Mouse (Mus musculus) right cerebral cortex, adult 18-20 months (tissue): ENCODE measurements around the gene Kcnh8.
A peak's percentile ranks its signal among the peaks of the same experiment; 100 is the strongest.

Experiments
- DNase-seq: peaks from one replicate; pipeline ENCODE4 v3.0.0; 2022; ENCODE audit warnings: mixed read lengths

The Kcnh8 gene

GRCm38 (mm10) chr17:52602093-52602780, at the start of gene Kcnh8:
Gene Kcnh8, plus strand, starts transcription at chr17:52602709.
- DNase-seq = peak; percentile 1

GRCm38 (mm10) chr17:52559961-52560720, 42.4 kb upstream of the Kcnh8 start:
- peak; percentile 49 for DNase-seq

- DNase-seq = no peak
Measured at GRCm38 (mm10) chr17:52565467-52566155, 36.9 kb upstream of the Kcnh8 start.

GRCm38 (mm10) chr17:52569584-52570270, 32.8 kb upstream of the Kcnh8 start:
- peak; percentile 2 for DNase-seq

GRCm38 (mm10) chr17:52572229-52572628, 30.3 kb upstream of the Kcnh8 start:
- no peak for DNase-seq

GRCm38 (mm10) chr17:52591503-52592194, 10.9 kb upstream of the Kcnh8 start:
- no peak for DNase-seq

GRCm38 (mm10) chr17:52599141-52599540, 3.4 kb upstream of the Kcnh8 start:
- no peak for DNase-seq

GRCm38 (mm10) chr17:52600882-52601371, 1.6 kb upstream of the Kcnh8 start:
- DNase-seq = peak; percentile 81

GRCm38 (mm10) chr17:52602781-52603170, 267 bp downstream of the Kcnh8 start:
- DNase-seq = no peak

GRCm38 (mm10) chr17:52603411-52603810, 902 bp downstream of the Kcnh8 start:
- DNase-seq = no peak

GRCm38 (mm10) chr17:52611382-52611781, 8.9 kb downstream of the Kcnh8 start:
- DNase-seq = no peak

- no peak for DNase-seq
Measured at GRCm38 (mm10) chr17:52649186-52649585, 46.7 kb downstream of the Kcnh8 start.

- DNase-seq = no peak
Measured at GRCm38 (mm10) chr17:52691988-52692387, 89.5 kb downstream of the Kcnh8 start.

- DNase-seq = no peak
Measured at GRCm38 (mm10) chr17:52701944-52702343, 99.4 kb downstream of the Kcnh8 start.

GRCm38 (mm10) chr17:52712319-52712718, 109.8 kb downstream of the Kcnh8 start:
- no peak for DNase-seq

GRCm38 (mm10) chr17:52722214-52722613, 119.7 kb downstream of the Kcnh8 start:
- DNase-seq = no peak

- DNase-seq = no peak
Measured at GRCm38 (mm10) chr17:52728806-52729205, 126.3 kb downstream of the Kcnh8 start.

- DNase-seq = no peak
Measured at GRCm38 (mm10) chr17:52738436-52738835, 135.9 kb downstream of the Kcnh8 start.

GRCm38 (mm10) chr17:52788151-52788550, 185.6 kb downstream of the Kcnh8 start:
- no peak for DNase-seq

- no peak for DNase-seq
Measured at GRCm38 (mm10) chr17:52804463-52804862, 202.0 kb downstream of the Kcnh8 start.

GRCm38 (mm10) chr17:52810773-52811172, 208.3 kb downstream of the Kcnh8 start:
- no peak for DNase-seq

GRCm38 (mm10) chr17:52819007-52819406, 216.5 kb downstream of the Kcnh8 start:
- no peak for DNase-seq
